Mouse (Mus musculus) lung, postnatal 0 days (tissue): ENCODE measurements around the gene Gm14214.

Source experiments
- CTCF ChIP-seq: IDR thresholded peaks from 2 replicates; pipeline ENCODE4 v1.5.1; 2016; ENCODE audit warnings: antibody characterized with exemption, mild to moderate bottlenecking
- EP300 ChIP-seq: IDR thresholded peaks from 2 replicates; pipeline ENCODE4 v1.6.1; 2016; ENCODE audit warnings: antibody characterized with exemption, mild to moderate bottlenecking, control low read depth

GRCm38 (mm10) chr2:154735416-154735815 is 34.4 kb downstream of the Gm14214 start:
- TF ChIP-seq CTCF (no peak), EP300 (no peak)
